Mouse (Mus musculus) kidney, adult 2 months (tissue): ENCODE measurements at regions not wholly inside any gene's neighbourhood (a gene's known extent, or its start where the extent isn't known, plus 50 kb on each side); places are given as distances from the start of the nearest gene placed in this dataset.

Source experiments
- CTCF ChIP-seq: fragments of 200-500 bp; conservative IDR thresholded peaks from 2 replicates; pipeline ENCODE4 v1.5.1; 2011; ENCODE audit warnings: low read depth, mild to moderate bottlenecking, control low read depth, low read length, moderate library complexity, mixed read lengths; ENCODE audit not compliant: insufficient read depth, insufficient read length
- POLR2A ChIP-seq: fragments of 200-500 bp; IDR thresholded peaks from one replicate; pipeline ENCODE4 v1.6.1; 2011; ENCODE audit warnings: low read depth, low read length, control low read depth

DNA sequence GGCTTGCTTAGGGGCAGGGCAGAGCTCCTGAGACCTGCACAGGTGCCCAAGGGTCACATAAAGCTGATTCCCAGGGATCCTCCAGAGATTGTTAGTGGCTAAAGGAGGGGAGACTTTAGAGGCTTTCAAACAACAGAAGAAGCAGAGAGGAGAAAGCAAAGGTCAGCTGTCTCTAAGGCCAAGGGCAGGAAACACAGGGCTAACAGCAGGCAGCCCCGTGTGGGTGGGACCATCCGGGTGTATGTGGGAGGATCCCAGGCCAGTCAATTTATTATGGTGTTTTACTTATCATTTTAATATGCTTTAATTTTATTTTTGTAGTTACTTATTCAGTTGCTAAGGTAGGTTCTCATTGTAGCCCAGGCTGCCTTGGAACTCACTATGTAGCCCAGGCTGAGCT is 317.1 kb downstream of the Matn1 start:
- TF ChIP-seq CTCF (no peak), POLR2A (no peak)
